Mouse (Mus musculus) kidney, postnatal 0 days (tissue): ENCODE data around the gene Qtrt1. TPM values are rescaled to one million over a fixed set of nuclear protein-coding genes. Genes with fewer than 3 reads are reported as not detected.

Experiments used
- ATAC-seq: fragments of 200-750 bp; cut with Nextera tagmentation; replicated peaks from 2 replicates; pipeline ENCODE4 v1.8.0; 2017; ENCODE audit warnings: low read depth, moderate number of reproducible peaks, moderate TSS enrichment, moderate library complexity; ENCODE audit not compliant: low FRiP score
- DNase-seq: peaks from one replicate; pipeline ENCODE4 v3.0.0-alpha.2; 2016; ENCODE audit warnings: low spot score
- H3K27ac ChIP-seq: fragments of 300-500 bp; sonication (generic); 2 replicates; pipeline ENCODE4 v1.5.1; 2014; ENCODE audit warnings: mild to moderate bottlenecking
- H3K27me3 ChIP-seq: fragments of 300-500 bp; sonication (generic); 2 replicates; pipeline ENCODE4 v1.6.1; 2014; ENCODE audit warnings: low read length, mixed read lengths; ENCODE audit not compliant: insufficient read depth
- H3K36me3 ChIP-seq: fragments of 300-500 bp; sonication (generic); 2 replicates; pipeline ENCODE4 v1.6.1; 2014; ENCODE audit warnings: low read length, mixed read lengths; ENCODE audit not compliant: insufficient read depth
- H3K4me1 ChIP-seq: fragments of 300-500 bp; sonication (generic); replicated peaks from 2 replicates; pipeline ENCODE4 v1.6.1; 2014; ENCODE audit warnings: antibody characterized with exemption, low read length, mixed read lengths; ENCODE audit not compliant: insufficient read depth
- H3K4me2 ChIP-seq: fragments of 300-500 bp; sonication (generic); 2 replicates; pipeline ENCODE4 v1.6.1; 2014; ENCODE audit warnings: mild to moderate bottlenecking, low read length, moderate library complexity, mixed read lengths
- H3K4me3 ChIP-seq: fragments of 300-500 bp; sonication (generic); replicated peaks from 2 replicates; pipeline ENCODE4 v1.5.1; 2014; ENCODE audit warnings: low read depth, low read length
- H3K9ac ChIP-seq: fragments of 300-500 bp; sonication (generic); 2 replicates; pipeline ENCODE4 v1.6.1; 2014; ENCODE audit warnings: low read depth, low read length
- H3K9me3 ChIP-seq: fragments of 300-500 bp; sonication (generic); replicated peaks from 2 replicates; pipeline ENCODE4 v1.6.1; 2016; ENCODE audit warnings: low read length, inconsistent platforms, mixed read lengths
- CTCF ChIP-seq: IDR thresholded peaks from 2 replicates; pipeline ENCODE4 v1.5.1; 2016; ENCODE audit warnings: antibody characterized with exemption, low read depth, mild to moderate bottlenecking, moderate library complexity
- WGBS: fragments of 180-500 bp; shearing (Covaris S2); extraction: QIAGEN DNeasy Blood & Tissue Kit; methylation state at CpG from one replicate; pipeline ENCODE4 v1.1.7; 2014; 5-methylcytosine and 5-hydroxymethylcytosine counted together
- polyA plus RNA-seq: library from polyadenylated mRNA; unstranded; fragments of >200 nt; fragmentation: Nextera tagmentation; extraction: Ambion mirVana; gene quantifications from 2 replicates; pipeline ENCODE4 v1.2.1, GENCODE M21; 2015

Qtrt1 gene
- polyA plus RNA-seq, 1 experiment from 2014 or later = 42.0 TPM

- Histone ChIP-seq H3K9me3 (no peaks in the 10 kb centered on the region), H3K27ac (no peak overlapping the region), H3K9ac (no peak overlapping the region), H3K27me3 (no peaks in the 10 kb centered on the region), H3K4me2 (no peak overlapping the region), H3K36me3 (0 out of 2 replicates have a peak, but pooled peaks cover 4% of the 10 kb centered on the region), H3K4me1 (no peaks in the 10 kb centered on the region), H3K4me3 (no peak overlapping the region)
- WGBS = 70% methylated on average over 2 of the region's 2 CpGs
- no peak for TF ChIP-seq CTCF
- no peak for DNase-seq
- ATAC-seq = no peak
These were observed 40.8 kb upstream of the Qtrt1 start for GRCm38 (mm10) chr9:21370876-21371275.

- DNase-seq = no peak
- Histone ChIP-seq H3K27ac (no peak overlapping the region), H3K4me3 (no peak overlapping the region), H3K36me3 (0 out of 2 replicates have a peak, but pooled peaks cover 4% of the 10 kb centered on the region), H3K27me3 (no peaks in the 10 kb centered on the region), H3K4me1 (no peaks in the 10 kb centered on the region), H3K4me2 (no peak overlapping the region), H3K9ac (no peak overlapping the region), H3K9me3 (no peaks in the 10 kb centered on the region)
- TF ChIP-seq CTCF = no peak
- WGBS = 59% methylated on average over 1 of the region's 1 CpGs
- no peak for ATAC-seq
These were observed 39.1 kb upstream of the Qtrt1 start for GRCm38 (mm10) chr9:21372508-21372907.

GRCm38 (mm10) chr9:21379195-21379594 is 32.4 kb upstream of the Qtrt1 start:
- Histone ChIP-seq H3K27me3 (no peaks in the 10 kb centered on the region), H3K4me3 (no peak overlapping the region), H3K27ac (no peak overlapping the region), H3K9me3 (no peaks in the 10 kb centered on the region), H3K4me1 (no peaks in the 10 kb centered on the region), H3K9ac (no peak overlapping the region), H3K4me2 (no peak overlapping the region), H3K36me3 (no peaks in the 10 kb centered on the region)
- no peak for TF ChIP-seq CTCF
- 77% methylated on average over 3 of the region's 3 CpGs for WGBS
- ATAC-seq = no peak
- DNase-seq = no peak

GRCm38 (mm10) chr9:21380868-21381267 is 30.8 kb upstream of the Qtrt1 start:
- Histone ChIP-seq H3K36me3 (no peaks in the 10 kb centered on the region), H3K4me1 (no peaks in the 10 kb centered on the region), H3K4me2 (no peak overlapping the region), H3K27me3 (no peaks in the 10 kb centered on the region), H3K4me3 (no peak overlapping the region), H3K9me3 (no peaks in the 10 kb centered on the region), H3K27ac (no peak overlapping the region), H3K9ac (no peak overlapping the region)
- no peak for ATAC-seq
- DNase-seq = no peak
- TF ChIP-seq CTCF = no peak

GRCm38 (mm10) chr9:21383966-21384365 is 27.7 kb upstream of the Qtrt1 start:
- H3K36me3 ChIP-seq = peaks cover 13% of the 10 kb centered on the region; the same call in 1 of the 2 replicates
- H3K27ac ChIP-seq = no peak overlapping the region
- no peak overlapping the region for H3K4me3 ChIP-seq
- no peaks in the 10 kb centered on the region for H3K9me3 ChIP-seq
- DNase-seq = no peak
- no peak overlapping the region for H3K9ac ChIP-seq
- no peak for ATAC-seq
- no peaks in the 10 kb centered on the region for H3K4me1 ChIP-seq
- TF ChIP-seq CTCF = no peak
- H3K4me2 ChIP-seq = no peak overlapping the region
- H3K27me3 ChIP-seq = no peaks in the 10 kb centered on the region

- Histone ChIP-seq H3K36me3 (peaks cover 90% of the 10 kb centered on the region), H3K9ac (no peak overlapping the region), H3K4me3 (no peak overlapping the region), H3K27me3 (no peaks in the 10 kb centered on the region), H3K4me1 (no peaks in the 10 kb centered on the region), H3K4me2 (no peak overlapping the region), H3K27ac (no peak overlapping the region), H3K9me3 (no peaks in the 10 kb centered on the region)
- TF ChIP-seq CTCF = no peak
- 85% methylated on average over 10 of the region's 10 CpGs for WGBS
- ATAC-seq = no peak
- DNase-seq = no peak
These were observed 18.9 kb upstream of the Qtrt1 start for GRCm38 (mm10) chr9:21392646-21393175.

GRCm38 (mm10) chr9:21395692-21396091 is 15.9 kb upstream of the Qtrt1 start:
- Histone ChIP-seq H3K4me2 (no peak overlapping the region), H3K4me1 (no peaks in the 10 kb centered on the region), H3K4me3 (no peak overlapping the region), H3K9ac (no peak overlapping the region), H3K27ac (no peak overlapping the region), H3K9me3 (no peaks in the 10 kb centered on the region), H3K27me3 (no peaks in the 10 kb centered on the region), H3K36me3 (peaks cover 94% of the 10 kb centered on the region)
- 92% methylated on average over 3 of the region's 3 CpGs for WGBS
- DNase-seq (no peak), ATAC-seq (no peak)
- TF ChIP-seq CTCF = no peak
